Mouse (Mus musculus) kidney, adult 2 months (tissue): Measurements from ENCODE around the gene Cryz. TPM values are rescaled to one million over a fixed set of nuclear protein-coding genes. Genes with fewer than 3 reads are reported as not detected.

Experiments used
- DNase-seq: peaks from one replicate; pipeline ENCODE4 v3.0.0; 2021
- H3K27ac ChIP-seq: fragments of 200-500 bp; 2 replicates; pipeline ENCODE4 v1.5.1; 2012; ENCODE audit warnings: low read depth, low read length, control low read depth, inconsistent platforms; ENCODE audit not compliant: insufficient read depth
- H3K27me3 ChIP-seq: fragments of 200-500 bp; replicated peaks from 2 replicates; pipeline ENCODE4 v1.6.1; 2012; ENCODE audit warnings: mild to moderate bottlenecking, moderate library complexity, low read length, inconsistent platforms; ENCODE audit not compliant: control insufficient read depth, insufficient read depth
- H3K36me3 ChIP-seq: fragments of 200-500 bp; 2 replicates; pipeline ENCODE4 v1.6.1; 2012; ENCODE audit warnings: mild to moderate bottlenecking, moderate library complexity, low read length, inconsistent platforms; ENCODE audit not compliant: control insufficient read depth, insufficient read depth
- H3K4me1 ChIP-seq: fragments of 200-500 bp; 2 replicates; pipeline ENCODE4 v1.6.1; 2011; ENCODE audit warnings: low read length; ENCODE audit not compliant: control insufficient read depth, insufficient read depth
- H3K4me3 ChIP-seq: fragments of 200-500 bp; 2 replicates; pipeline ENCODE4 v1.5.1; 2011; ENCODE audit warnings: mild to moderate bottlenecking, low read depth, low read length, control low read depth; ENCODE audit not compliant: insufficient read depth
- CTCF ChIP-seq: fragments of 200-500 bp; conservative IDR thresholded peaks from 2 replicates; pipeline ENCODE4 v1.5.1; 2011; ENCODE audit warnings: low read depth, mild to moderate bottlenecking, control low read depth, low read length, moderate library complexity, mixed read lengths; ENCODE audit not compliant: insufficient read depth, insufficient read length
- POLR2A ChIP-seq: fragments of 200-500 bp; IDR thresholded peaks from one replicate; pipeline ENCODE4 v1.6.1; 2011; ENCODE audit warnings: low read depth, low read length, control low read depth
- WGBS: fragments of 180-500 bp; shearing (Covaris S2); methylation state at CpG from one replicate; pipeline ENCODE4 v1.1.7; 2018; 5-methylcytosine and 5-hydroxymethylcytosine counted together
- polyA plus RNA-seq: library from polyadenylated mRNA; depleted of rRNA; stranded (reverse); fragments of >200 nt; gene quantifications from 2 replicates; pipeline ENCODE4 v1.2.3, GENCODE M21; 2012

Cryz gene
- polyA plus RNA-seq, 1 experiment: 240 TPM

DNA sequence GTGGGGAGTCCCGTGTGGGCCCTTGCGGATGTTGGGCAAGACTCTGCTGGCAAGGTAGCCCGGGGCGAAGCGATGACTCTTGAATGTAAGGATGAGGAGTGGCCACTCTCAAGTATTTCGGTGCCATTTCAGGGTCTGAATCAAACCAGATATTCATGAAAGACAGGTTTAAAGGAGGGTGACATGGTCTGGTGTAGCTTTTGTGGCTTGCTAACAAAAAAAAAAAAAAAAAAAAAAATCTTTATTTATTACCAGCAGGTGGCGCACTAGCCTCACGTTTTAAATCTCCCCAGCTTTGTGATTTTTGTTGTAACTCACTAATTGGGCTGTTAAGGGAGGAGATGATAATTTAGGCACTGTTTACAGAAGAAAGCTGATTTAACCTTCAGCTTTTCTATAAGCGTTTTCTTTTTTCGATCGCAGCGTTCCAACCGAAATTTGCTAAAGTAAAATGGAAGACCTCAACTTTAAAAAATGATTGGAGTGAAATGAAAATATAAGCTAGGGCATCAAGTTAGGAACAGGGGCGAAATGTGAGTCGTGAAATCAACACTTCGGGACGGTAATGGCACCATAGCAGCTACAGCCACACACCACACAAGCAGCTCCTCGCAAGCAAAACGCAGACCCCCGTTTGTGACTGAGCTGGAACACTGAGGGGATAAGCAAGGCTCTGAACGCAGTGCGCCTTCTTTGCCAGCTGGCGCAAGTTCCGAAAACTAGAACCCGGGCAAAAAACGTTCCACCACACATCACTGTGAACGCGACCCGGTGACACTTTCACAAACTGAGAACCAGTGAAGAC, 50.3 kb downstream of the Cryz start:
- H3K4me1 ChIP-seq: no peaks in the 10 kb centered on the region
- H3K27ac ChIP-seq: no peak overlapping the region
- no peaks in the 10 kb centered on the region for H3K27me3 ChIP-seq
- 0 out of 2 replicates have a peak overlapping the region, but pooled peaks have one; percentile 7 for H3K4me3 ChIP-seq
- no peak for TF ChIP-seq POLR2A
- TF ChIP-seq CTCF: no peak
- DNase-seq: no peak
- no peaks in the 10 kb centered on the region for H3K36me3 ChIP-seq
- WGBS: 38% methylated on average over 29 of the region's 29 CpGs

DNA sequence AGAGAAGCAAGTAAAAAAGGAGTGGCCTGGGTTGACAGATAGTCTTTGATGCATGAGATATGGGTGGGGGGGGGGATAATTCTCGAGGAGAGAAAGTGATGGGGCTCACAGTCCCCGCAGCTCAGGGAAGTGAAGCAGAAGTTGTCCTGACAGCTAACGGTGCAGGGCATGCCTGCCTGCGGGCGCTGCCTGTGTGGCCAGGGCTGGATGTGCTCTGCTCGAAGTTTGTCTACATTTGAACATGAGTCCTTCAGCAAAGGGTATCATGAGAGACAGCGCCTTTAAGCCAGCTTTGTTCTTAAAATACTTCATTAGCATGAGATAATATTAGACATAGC, 50.9 kb downstream of the Cryz start:
- Histone ChIP-seq H3K4me1 (no peaks in the 10 kb centered on the region), H3K4me3 (no peak overlapping the region), H3K36me3 (no peaks in the 10 kb centered on the region), H3K27me3 (no peaks in the 10 kb centered on the region), H3K27ac (no peak overlapping the region)
- WGBS: 56% methylated on average over 7 of the region's 7 CpGs
- TF ChIP-seq CTCF: no peak
- no peak for TF ChIP-seq POLR2A
- no peak for DNase-seq

DNA sequence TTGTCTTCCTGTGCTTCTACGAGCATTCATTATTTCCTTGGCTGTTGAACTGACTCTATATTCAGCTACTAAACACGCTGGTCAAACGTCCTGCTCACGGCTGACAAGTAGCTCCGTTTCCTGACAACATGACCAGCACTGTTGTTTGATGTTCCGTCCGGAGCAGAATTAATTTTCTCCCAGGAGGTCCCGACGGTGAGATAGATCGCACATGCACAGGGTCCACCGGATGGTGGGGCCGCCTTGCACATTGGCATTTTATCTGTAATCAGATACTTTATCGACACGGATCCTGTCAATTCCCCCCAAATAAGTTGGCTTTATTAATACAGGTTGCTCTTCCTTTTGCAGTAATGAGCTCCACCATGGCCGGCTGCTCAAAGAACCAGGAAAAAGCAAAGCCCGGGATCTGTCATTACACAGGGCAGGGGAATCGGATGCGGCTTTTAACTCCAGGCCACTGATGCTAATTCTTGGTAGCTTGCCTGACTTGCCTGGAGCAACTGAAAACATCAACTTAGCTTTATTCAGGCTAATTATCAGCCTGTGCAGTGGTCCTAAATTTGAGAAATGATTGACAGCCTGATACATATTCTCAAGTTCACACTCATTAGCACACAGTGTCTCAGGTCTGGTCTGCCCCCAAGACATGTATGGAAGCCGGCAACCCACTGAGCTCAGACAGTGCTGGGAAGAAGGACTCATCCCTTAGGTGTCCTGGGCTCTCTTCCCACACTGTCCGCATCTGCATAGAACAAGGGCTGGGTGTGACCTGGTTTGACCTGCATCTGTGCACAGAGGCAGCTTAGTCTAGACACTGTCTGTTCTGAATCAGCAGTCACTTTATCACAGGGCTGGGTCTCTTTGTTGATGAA, 53.1 kb downstream of the Cryz start:
- Histone ChIP-seq H3K4me3 (no peak overlapping the region), H3K27me3 (no peaks in the 10 kb centered on the region), H3K4me1 (no peaks in the 10 kb centered on the region), H3K36me3 (no peaks in the 10 kb centered on the region), H3K27ac (no peak overlapping the region)
- 58% methylated on average over 20 of the region's 20 CpGs for WGBS
- no peak for DNase-seq
- TF ChIP-seq CTCF: no peak
- no peak for TF ChIP-seq POLR2A

DNA sequence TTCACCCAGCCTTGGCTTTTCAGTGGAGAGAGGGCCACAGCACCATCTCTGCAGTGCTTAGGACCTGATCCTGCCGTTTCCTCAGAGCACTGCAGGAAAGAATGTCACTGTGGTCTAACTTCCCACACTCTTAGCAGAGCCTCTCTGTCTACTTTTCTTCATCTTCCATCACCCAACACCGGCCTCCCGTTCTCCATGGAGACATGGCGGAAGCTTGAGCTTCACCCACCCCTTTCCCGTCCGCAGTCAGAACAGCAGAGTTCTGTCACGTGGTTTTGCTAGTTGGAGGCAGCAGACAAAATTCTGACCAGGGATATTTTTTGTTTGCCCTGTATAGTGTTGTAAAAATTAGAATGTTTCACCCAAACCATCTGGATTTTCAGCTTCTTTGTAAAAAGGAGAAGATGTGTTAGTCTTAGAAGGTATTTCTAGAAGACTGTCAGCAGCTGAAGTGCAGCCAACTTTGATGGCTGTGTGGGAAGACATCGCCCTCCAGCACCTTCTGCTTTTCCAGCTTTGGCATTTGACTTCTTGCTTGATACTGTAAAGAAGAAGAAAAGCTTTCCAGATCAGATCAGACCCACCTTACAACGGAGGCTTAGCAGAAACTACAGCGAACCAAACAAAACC, 54.8 kb downstream of the Cryz start:
- no peaks in the 10 kb centered on the region for H3K4me1 ChIP-seq
- TF ChIP-seq CTCF (no peak), POLR2A (no peak)
- no peak overlapping the region for H3K27ac ChIP-seq
- no peaks in the 10 kb centered on the region for H3K36me3 ChIP-seq
- H3K27me3 ChIP-seq: no peaks in the 10 kb centered on the region
- 78% methylated on average over 10 of the region's 10 CpGs for WGBS
- no peak for DNase-seq
- no peak overlapping the region for H3K4me3 ChIP-seq

DNA sequence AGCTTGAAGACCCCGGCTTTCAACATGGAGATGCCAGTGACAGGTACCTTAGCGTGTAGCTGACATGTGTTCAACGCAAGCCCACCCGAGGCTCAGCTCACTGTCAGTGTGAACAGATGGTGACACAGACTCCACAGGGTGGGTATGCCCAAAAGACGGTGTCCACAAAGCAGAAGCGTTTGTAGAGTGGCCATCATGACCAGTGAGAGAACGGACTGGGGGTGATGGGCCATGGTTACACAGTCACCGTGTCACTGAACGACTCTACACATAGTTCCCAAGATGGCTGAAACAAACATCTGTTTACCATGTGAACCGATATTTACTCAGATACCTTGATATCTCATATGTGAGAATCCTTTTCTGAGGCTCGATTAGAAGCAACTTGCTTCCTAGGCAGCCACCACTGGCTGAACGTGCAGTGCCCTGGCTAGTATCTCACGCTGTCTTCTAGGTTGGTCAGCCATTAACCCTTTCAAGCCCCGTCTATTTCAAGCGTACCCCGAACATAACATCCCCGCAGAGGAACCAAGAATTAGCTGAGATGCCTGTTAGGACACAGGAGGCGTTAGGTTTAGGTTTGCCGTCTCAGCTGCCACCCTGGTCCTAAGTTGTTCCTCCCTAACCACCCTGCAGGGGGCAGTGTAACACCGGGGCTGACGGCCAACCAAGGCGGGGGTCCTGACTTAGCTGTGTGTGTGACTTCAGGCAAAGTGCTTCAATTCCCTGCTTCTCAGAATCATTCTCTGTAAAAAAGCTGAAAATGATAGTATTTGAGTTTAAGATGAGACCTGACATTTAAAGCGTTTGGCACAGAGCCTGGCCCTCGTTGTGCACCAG, 56.3 kb downstream of the Cryz start:
- whole genome bisulfite sequencing: 42% methylated on average over 24 of the region's 24 CpGs
- H3K4me3 ChIP-seq: no peak overlapping the region
- peak; percentile 30 for DNase-seq
- no peak overlapping the region for H3K27ac ChIP-seq
- TF ChIP-seq CTCF (peak; percentile 65), POLR2A (no peak)
- no peaks in the 10 kb centered on the region for H3K4me1 ChIP-seq
- H3K27me3 ChIP-seq: no peaks in the 10 kb centered on the region
- H3K36me3 ChIP-seq: no peaks in the 10 kb centered on the region

DNA sequence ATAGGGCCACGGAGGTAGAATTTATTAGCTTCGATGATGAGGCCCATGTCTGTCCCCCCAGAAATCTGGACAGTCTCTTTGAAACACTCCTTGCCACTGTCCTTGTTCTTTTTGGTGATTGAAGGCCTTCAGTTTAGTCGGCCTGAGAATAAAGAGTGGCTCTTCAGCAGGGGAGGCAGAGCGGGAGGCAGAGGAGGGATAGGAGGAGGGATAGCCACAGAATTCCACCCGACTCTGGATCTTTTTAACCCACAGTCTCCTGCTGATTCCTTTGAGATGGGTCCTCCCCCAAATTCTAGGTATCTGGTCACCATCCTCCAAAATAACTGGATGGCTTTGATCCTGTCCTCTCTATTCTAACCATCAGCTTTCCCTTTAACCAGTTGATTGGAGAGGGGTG, 56.9 kb downstream of the Cryz start:
- TF ChIP-seq CTCF (no peak), POLR2A (no peak)
- Histone ChIP-seq H3K27ac (no peak overlapping the region), H3K4me1 (no peaks in the 10 kb centered on the region), H3K27me3 (no peaks in the 10 kb centered on the region), H3K4me3 (no peak overlapping the region), H3K36me3 (no peaks in the 10 kb centered on the region)
- DNase-seq: no peak
- WGBS: 48% methylated on average over 5 of the region's 5 CpGs

DNA sequence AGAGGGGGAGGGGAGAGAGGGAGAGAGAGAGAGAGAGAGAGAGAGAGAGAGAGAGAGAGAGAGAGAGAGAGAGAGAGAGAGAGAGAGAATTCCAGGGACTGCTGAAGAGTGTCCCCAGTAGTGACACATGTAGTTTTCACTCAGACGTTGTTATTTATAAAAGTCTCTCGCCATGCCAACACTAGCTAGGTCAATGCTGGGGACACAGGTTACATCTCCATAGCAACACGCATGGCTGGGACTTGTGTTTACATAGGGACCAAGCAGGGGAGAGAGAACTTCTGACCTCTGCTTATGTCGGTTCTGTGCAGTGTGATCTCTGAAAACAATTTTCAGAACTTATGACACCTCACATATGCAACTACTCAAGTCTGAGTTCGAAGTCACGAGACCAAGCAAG, 57.8 kb downstream of the Cryz start:
- no peak for DNase-seq

More for the DNA sequence above, 57.8 kb downstream of the Cryz start:
- H3K27me3 ChIP-seq: no peaks in the 10 kb centered on the region
- H3K4me1 ChIP-seq: no peaks in the 10 kb centered on the region
- H3K27ac ChIP-seq: no peak overlapping the region
- H3K36me3 ChIP-seq: no peaks in the 10 kb centered on the region
- 53% methylated on average over 6 of the region's 6 CpGs for WGBS
- no peak overlapping the region for H3K4me3 ChIP-seq
- TF ChIP-seq POLR2A (no peak), CTCF (no peak)
